Mouse (Mus musculus) midbrain, embryonic 13.5 days (tissue): ENCODE measurements around the gene Mif. TPM values are rescaled to one million over a fixed set of nuclear protein-coding genes. Genes with fewer than 3 reads are reported as not detected.

Experiments used
- ATAC-seq: fragments of 200-750 bp; cut with Nextera tagmentation; 2 replicates; pipeline ENCODE4 v1.8.0; 2017; ENCODE audit warnings: mild to moderate bottlenecking, moderate TSS enrichment, moderate library complexity
- H3K27ac ChIP-seq: fragments of 300-500 bp; sonication (generic); 2 replicates; pipeline ENCODE4 v1.5.1; 2015; ENCODE audit warnings: inconsistent platforms, mild to moderate bottlenecking, moderate library complexity
- H3K27me3 ChIP-seq: fragments of 300-500 bp; sonication (generic); 2 replicates; pipeline ENCODE4 v1.6.1; 2015; ENCODE audit warnings: mild to moderate bottlenecking, inconsistent platforms
- H3K36me3 ChIP-seq: fragments of 300-500 bp; sonication (generic); 2 replicates; pipeline ENCODE4 v1.6.1; 2015; ENCODE audit warnings: mild to moderate bottlenecking, inconsistent platforms
- H3K4me1 ChIP-seq: fragments of 300-500 bp; sonication (generic); replicated peaks from 2 replicates; pipeline ENCODE4 v1.6.1; 2015; ENCODE audit warnings: inconsistent platforms
- H3K4me2 ChIP-seq: fragments of 300-500 bp; sonication (generic); replicated peaks from 2 replicates; pipeline ENCODE4 v1.6.1; 2015; ENCODE audit warnings: moderate library complexity, mild to moderate bottlenecking, inconsistent platforms
- H3K4me3 ChIP-seq: fragments of 300-500 bp; sonication (generic); replicated peaks from 2 replicates; pipeline ENCODE4 v1.5.1; 2015; ENCODE audit warnings: mild to moderate bottlenecking, inconsistent platforms
- H3K9ac ChIP-seq: fragments of 300-500 bp; sonication (generic); replicated peaks from 2 replicates; pipeline ENCODE4 v1.6.1; 2015; ENCODE audit warnings: mild to moderate bottlenecking, inconsistent platforms
- H3K9me3 ChIP-seq: fragments of 300-500 bp; sonication (generic); 2 replicates; pipeline ENCODE4 v1.6.1; 2016; ENCODE audit warnings: mild to moderate bottlenecking, inconsistent platforms
- WGBS: fragments of 180-500 bp; shearing (Covaris S2); methylation state at CpG from one replicate; pipeline ENCODE4 v1.1.7; 2015; 5-methylcytosine and 5-hydroxymethylcytosine counted together
- polyA plus RNA-seq: library from polyadenylated mRNA; unstranded; fragments of >200 nt; fragmentation: Nextera tagmentation; extraction: Ambion mirVana; gene quantifications from 2 replicates; pipeline ENCODE4 v1.2.1, GENCODE M21; 2015

Mif gene
- polyA plus RNA-seq, 1 experiment from 2014 or later: 1,364 TPM

- Histone ChIP-seq H3K4me1 (peaks cover 27% of the 10 kb centered on the region), H3K4me2 (no peak overlapping the region), H3K4me3 (no peak overlapping the region), H3K36me3 (no peaks in the 10 kb centered on the region), H3K27ac (no peak overlapping the region), H3K9ac (no peak overlapping the region), H3K9me3 (no peaks in the 10 kb centered on the region), H3K27me3 (peaks cover 34% of the 10 kb centered on the region)
- 68% methylated on average over 13 of the region's 13 CpGs for WGBS
- no peak for ATAC-seq
These were observed 27.7 kb downstream of the Mif start for GRCm38 (mm10) chr10:75832272-75832895.

DNA sequence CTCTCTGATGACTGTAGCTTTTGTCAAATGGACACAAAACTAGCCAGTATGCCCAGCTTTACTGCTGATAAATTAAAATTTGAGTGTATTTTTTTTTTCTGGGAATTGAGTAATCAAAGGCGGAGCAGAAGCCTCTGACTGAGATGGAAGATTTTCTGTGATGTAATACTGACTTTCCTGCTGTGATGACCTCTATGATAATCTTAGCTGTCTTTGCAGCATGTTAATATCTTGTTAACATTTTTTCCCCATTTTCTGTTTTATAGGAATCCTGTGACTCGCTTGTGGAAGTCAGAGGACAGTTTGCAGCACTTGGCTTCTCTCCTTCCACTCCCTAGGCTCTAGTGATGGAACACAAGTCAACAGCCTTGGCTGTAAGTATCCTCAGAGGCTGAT, 29.8 kb downstream of the Mif start:
- Histone ChIP-seq H3K9me3 (no peaks in the 10 kb centered on the region), H3K4me3 (no peak overlapping the region), H3K9ac (no peak overlapping the region), H3K4me1 (peaks cover 19% of the 10 kb centered on the region), H3K4me2 (no peak overlapping the region), H3K36me3 (no peaks in the 10 kb centered on the region), H3K27me3 (peaks cover 32% of the 10 kb centered on the region), H3K27ac (no peak overlapping the region)
- ATAC-seq: no peak
- 92% methylated on average over 2 of the region's 2 CpGs for WGBS

GRCm38 (mm10) chr10:75829529-75830274, 30.3 kb downstream of the Mif start:
- Histone ChIP-seq H3K4me2 (no peak overlapping the region), H3K9ac (no peak overlapping the region), H3K9me3 (no peaks in the 10 kb centered on the region), H3K27me3 (peaks cover 27% of the 10 kb centered on the region), H3K4me3 (no peak overlapping the region), H3K4me1 (peaks cover 14% of the 10 kb centered on the region), H3K27ac (no peak overlapping the region), H3K36me3 (no peaks in the 10 kb centered on the region)
- WGBS: 89% methylated on average over 2 of the region's 2 CpGs
- no peak for ATAC-seq

GRCm38 (mm10) chr10:75828500-75828931, 31.5 kb downstream of the Mif start:
- Histone ChIP-seq H3K9me3 (no peaks in the 10 kb centered on the region), H3K36me3 (no peaks in the 10 kb centered on the region), H3K4me1 (0 out of 2 replicates have a peak, but pooled peaks cover 3% of the 10 kb centered on the region), H3K4me2 (no peak overlapping the region), H3K4me3 (no peak overlapping the region), H3K27me3 (peaks cover 16% of the 10 kb centered on the region), H3K27ac (no peak overlapping the region), H3K9ac (no peak overlapping the region)
- ATAC-seq: no peak

DNA sequence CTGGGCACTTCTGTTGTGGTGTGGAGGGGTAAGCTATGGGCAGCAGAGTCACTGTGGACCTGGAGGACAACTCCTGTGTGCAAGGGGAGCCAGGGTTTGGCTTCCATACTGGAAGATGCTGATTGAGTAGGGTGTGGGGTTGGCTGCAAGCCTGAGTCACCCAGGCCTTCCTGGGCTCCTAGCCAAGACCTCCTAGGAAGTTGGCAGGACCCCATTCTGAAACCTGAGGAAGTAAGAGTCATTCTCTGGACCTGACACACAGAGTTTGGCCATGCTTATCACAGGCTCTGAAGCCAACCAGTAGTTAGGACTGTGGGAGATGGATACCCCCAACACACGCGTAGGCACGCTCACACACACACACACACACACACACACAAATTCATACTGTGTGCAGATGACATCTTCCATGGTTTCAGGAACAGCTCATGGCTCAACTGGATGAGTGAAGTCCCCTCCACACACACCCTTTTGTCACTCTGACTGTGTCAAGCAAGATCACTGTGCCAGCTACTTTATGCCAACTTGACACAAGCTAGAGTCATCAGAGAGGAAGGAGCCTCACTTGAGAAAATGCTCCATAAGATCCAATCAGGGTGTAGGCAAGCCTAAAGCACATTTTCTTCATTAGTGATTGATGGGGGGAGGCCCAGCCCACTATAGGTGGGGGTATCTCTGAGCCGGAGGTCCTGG, 32.2 kb downstream of the Mif start:
- no peak for ATAC-seq
- Histone ChIP-seq H3K36me3 (no peaks in the 10 kb centered on the region), H3K4me1 (no peaks in the 10 kb centered on the region), H3K9ac (no peak overlapping the region), H3K4me2 (no peak overlapping the region), H3K4me3 (no peak overlapping the region), H3K27ac (no peak overlapping the region), H3K27me3 (peaks cover 9% of the 10 kb centered on the region), H3K9me3 (no peaks in the 10 kb centered on the region)
- WGBS: 98% methylated on average over 4 of the region's 4 CpGs

DNA sequence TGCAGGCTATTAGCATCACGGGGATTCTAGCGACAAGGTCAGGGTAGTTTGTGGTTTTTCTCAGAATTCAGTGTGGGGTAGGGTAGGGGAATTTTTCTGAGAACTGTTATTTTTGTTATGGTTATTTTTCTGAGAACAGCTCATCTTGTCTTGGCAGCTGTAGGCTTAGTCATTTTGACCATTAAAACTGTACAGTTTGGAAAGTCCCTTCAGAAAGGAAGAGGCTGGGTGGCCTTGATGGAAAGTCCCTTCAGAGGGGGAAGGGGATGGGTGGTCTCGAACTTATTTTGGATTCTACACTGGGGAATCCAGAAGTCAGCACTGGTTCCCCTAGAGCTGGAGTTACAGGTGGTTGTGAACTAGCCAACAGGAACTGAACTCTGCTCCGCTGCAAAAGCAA, 35.5 kb downstream of the Mif start:
- Histone ChIP-seq H3K9me3 (no peaks in the 10 kb centered on the region), H3K36me3 (no peaks in the 10 kb centered on the region), H3K4me1 (no peaks in the 10 kb centered on the region), H3K4me3 (no peak overlapping the region), H3K4me2 (no peak overlapping the region), H3K27ac (no peak overlapping the region), H3K27me3 (no peaks in the 10 kb centered on the region), H3K9ac (no peak overlapping the region)
- WGBS: 85% methylated on average over 4 of the region's 4 CpGs
- no peak for ATAC-seq

DNA sequence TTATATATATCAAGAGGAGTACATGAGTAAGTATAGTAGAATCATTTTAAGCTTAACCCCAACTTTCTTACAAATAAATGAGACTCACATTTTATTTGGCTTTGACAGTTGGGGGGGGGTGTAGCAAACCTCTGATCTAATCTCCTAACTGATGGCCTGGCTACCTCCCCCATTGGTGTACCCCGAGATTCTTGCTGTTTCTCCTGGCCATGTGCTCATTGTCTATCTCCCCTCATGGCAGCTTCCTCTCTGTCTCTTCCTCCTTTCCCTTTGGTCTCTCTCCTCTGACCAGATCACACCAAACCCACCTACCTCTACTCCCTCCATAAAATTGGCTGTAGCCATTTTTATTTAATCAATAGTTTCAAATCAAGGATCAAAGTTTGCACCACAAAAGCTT, 36.3 kb downstream of the Mif start:
- Histone ChIP-seq H3K27me3 (no peaks in the 10 kb centered on the region), H3K9ac (no peak overlapping the region), H3K4me3 (no peak overlapping the region), H3K4me2 (no peak overlapping the region), H3K4me1 (no peaks in the 10 kb centered on the region), H3K27ac (no peak overlapping the region), H3K36me3 (no peaks in the 10 kb centered on the region), H3K9me3 (no peaks in the 10 kb centered on the region)
- 93% methylated on average over 1 of the region's 1 CpGs for WGBS
- no peak for ATAC-seq

DNA sequence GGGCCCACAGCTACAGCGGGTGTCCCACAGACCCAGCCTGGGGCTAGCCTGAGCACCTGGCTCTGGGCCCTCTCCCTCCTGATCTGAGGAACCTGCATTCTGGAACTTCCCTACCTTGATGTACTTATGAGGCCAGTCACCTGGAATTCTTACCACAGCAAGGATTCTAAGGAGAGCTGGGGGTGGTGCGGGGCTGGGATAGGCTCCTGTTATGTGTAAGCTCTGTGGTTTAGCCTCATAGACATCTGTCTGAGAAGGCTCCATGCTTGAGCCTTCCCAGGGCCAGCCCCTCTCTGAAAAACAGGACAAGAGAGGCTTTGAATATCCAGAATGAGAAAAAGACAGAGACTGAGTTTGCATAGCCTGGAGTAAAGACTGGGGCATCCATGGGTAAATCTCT, 37.6 kb downstream of the Mif start, which contains the start of gene Gstt4:
Gstt4 (minus strand) TSS at position 101 of the 400 bp plus-strand sequence.
- H3K27me3 ChIP-seq: no peaks in the 10 kb centered on the region
- no peak within 1 kb of the TSS for H3K9ac ChIP-seq
- ATAC-seq: no peak
- no peaks in the 10 kb centered on the region for H3K4me1 ChIP-seq
- H3K27ac ChIP-seq: no peak within 1 kb of the TSS
- no peaks in the 10 kb centered on the region for H3K9me3 ChIP-seq
- no peak within 1 kb of the TSS for H3K4me2 ChIP-seq
- no peaks in the 10 kb centered on the region for H3K36me3 ChIP-seq
- H3K4me3 ChIP-seq: no peak within 1 kb of the TSS
- WGBS: 93% methylated on average over 2 of the region's 2 CpGs

GRCm38 (mm10) chr10:75819882-75820281, 40.2 kb downstream of the Mif start:
- no peak overlapping the region for H3K4me3 ChIP-seq
- no peak overlapping the region for H3K9ac ChIP-seq
- no peaks in the 10 kb centered on the region for H3K4me1 ChIP-seq
- WGBS: 89% methylated on average over 5 of the region's 5 CpGs
- no peak overlapping the region for H3K4me2 ChIP-seq
- no peaks in the 10 kb centered on the region for H3K27me3 ChIP-seq
- ATAC-seq: no peak
- no peak overlapping the region for H3K27ac ChIP-seq
- no peaks in the 10 kb centered on the region for H3K9me3 ChIP-seq
- no peaks in the 10 kb centered on the region for H3K36me3 ChIP-seq

DNA sequence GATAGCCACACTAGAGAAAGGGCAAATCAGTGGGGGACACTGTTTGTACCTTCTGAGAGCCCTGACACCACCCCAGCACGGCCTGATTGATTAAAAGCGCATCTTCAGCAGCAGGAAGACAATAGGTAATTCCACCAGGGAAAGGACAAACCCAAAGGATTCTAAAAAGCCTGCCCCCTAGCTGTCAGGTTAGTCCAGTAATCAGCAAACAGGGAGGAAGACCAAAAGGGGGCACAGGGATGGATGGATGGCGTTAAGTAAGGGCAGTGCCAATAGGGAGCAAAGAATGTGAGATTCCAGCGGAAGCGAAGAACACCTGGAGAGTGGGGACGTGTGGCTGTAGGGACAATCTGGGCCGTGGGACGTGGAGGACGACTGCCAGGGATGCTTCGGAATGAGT, 41.4 kb downstream of the Mif start:
- Histone ChIP-seq H3K4me2 (no peak overlapping the region), H3K27ac (no peak overlapping the region), H3K36me3 (no peaks in the 10 kb centered on the region), H3K9me3 (no peaks in the 10 kb centered on the region), H3K9ac (no peak overlapping the region), H3K4me1 (no peaks in the 10 kb centered on the region), H3K4me3 (no peak overlapping the region), H3K27me3 (no peaks in the 10 kb centered on the region)
- WGBS: 64% methylated on average over 10 of the region's 10 CpGs
- no peak for ATAC-seq
